Mouse (Mus musculus): ENCODE data around the gene Gm20671.
"Not testable (repeated sequence)": the region's sequence is repeated elsewhere in the genome, so short reads cannot be mapped to it uniquely, and the experiment has no call there.

Gene Gm20671

GRCm38 (mm10) chr5:32735779-32736178 lies 91.1 kb downstream of the Gm20671 start:
- DNase-seq (ENCODE audit: low spot score) = no peak

- not testable (repeated sequence) for DNase-seq (ENCODE audit: low spot score)
Measured at GRCm38 (mm10) chr5:32733892-32734291, 93.0 kb downstream of the Gm20671 start.

GRCm38 (mm10) chr5:32728851-32729250 lies 98.1 kb downstream of the Gm20671 start:
- DNase-seq (ENCODE audit: low spot score) = no peak

GRCm38 (mm10) chr5:32728300-32728699 lies 98.6 kb downstream of the Gm20671 start:
- DNase-seq (ENCODE audit: low spot score) = no peak

GRCm38 (mm10) chr5:32725397-32725796 lies 101.5 kb downstream of the Gm20671 start:
- DNase-seq (ENCODE audit: low spot score) = not testable (repeated sequence)

- DNase-seq (ENCODE audit: low spot score) = no peak
Measured at GRCm38 (mm10) chr5:32723981-32724380, 102.9 kb downstream of the Gm20671 start.

GRCm38 (mm10) chr5:32722711-32723110 lies 104.2 kb downstream of the Gm20671 start:
- DNase-seq (ENCODE audit: low spot score) = not testable (repeated sequence)

GRCm38 (mm10) chr5:32722263-32722662 lies 104.6 kb downstream of the Gm20671 start:
- no peak for DNase-seq (ENCODE audit: low spot score)

- DNase-seq (ENCODE audit: low spot score) = no peak
Measured at GRCm38 (mm10) chr5:32721316-32721715, 105.6 kb downstream of the Gm20671 start.

- no peak for DNase-seq (ENCODE audit: low spot score)
Measured at GRCm38 (mm10) chr5:32720416-32720815, 106.5 kb downstream of the Gm20671 start.

- peak; percentile 17 for DNase-seq (ENCODE audit: low spot score)
Measured at GRCm38 (mm10) chr5:32718916-32719315, 108.0 kb downstream of the Gm20671 start.

GRCm38 (mm10) chr5:32717726-32718125 lies 109.2 kb downstream of the Gm20671 start:
- no peak for DNase-seq (ENCODE audit: low spot score)

GRCm38 (mm10) chr5:32713703-32714467 lies 113.0 kb downstream of the Gm20671 start:
- peak; percentile 99 for DNase-seq (ENCODE audit: low spot score)

- no peak for DNase-seq (ENCODE audit: low spot score)
Measured at GRCm38 (mm10) chr5:32713042-32713702, 113.7 kb downstream of the Gm20671 start.

GRCm38 (mm10) chr5:32712221-32713041 lies 114.5 kb downstream of the Gm20671 start:
- DNase-seq (ENCODE audit: low spot score) = peak; percentile 43

GRCm38 (mm10) chr5:32711485-32711884 lies 115.4 kb downstream of the Gm20671 start:
- DNase-seq (ENCODE audit: low spot score) = no peak

- DNase-seq (ENCODE audit: low spot score) = no peak
Measured at GRCm38 (mm10) chr5:32706226-32706780, 120.6 kb downstream of the Gm20671 start.

- DNase-seq (ENCODE audit: low spot score) = no peak
Measured at GRCm38 (mm10) chr5:32697208-32697867, 129.6 kb downstream of the Gm20671 start.

- no peak for DNase-seq (ENCODE audit: low spot score)
Measured at GRCm38 (mm10) chr5:32693411-32693810, 133.5 kb downstream of the Gm20671 start.

All from embryo, embryonic 10.5 days (tissue).